ENCODE assay signal across 8 mouse cellular contexts in the genomic region with DNA sequence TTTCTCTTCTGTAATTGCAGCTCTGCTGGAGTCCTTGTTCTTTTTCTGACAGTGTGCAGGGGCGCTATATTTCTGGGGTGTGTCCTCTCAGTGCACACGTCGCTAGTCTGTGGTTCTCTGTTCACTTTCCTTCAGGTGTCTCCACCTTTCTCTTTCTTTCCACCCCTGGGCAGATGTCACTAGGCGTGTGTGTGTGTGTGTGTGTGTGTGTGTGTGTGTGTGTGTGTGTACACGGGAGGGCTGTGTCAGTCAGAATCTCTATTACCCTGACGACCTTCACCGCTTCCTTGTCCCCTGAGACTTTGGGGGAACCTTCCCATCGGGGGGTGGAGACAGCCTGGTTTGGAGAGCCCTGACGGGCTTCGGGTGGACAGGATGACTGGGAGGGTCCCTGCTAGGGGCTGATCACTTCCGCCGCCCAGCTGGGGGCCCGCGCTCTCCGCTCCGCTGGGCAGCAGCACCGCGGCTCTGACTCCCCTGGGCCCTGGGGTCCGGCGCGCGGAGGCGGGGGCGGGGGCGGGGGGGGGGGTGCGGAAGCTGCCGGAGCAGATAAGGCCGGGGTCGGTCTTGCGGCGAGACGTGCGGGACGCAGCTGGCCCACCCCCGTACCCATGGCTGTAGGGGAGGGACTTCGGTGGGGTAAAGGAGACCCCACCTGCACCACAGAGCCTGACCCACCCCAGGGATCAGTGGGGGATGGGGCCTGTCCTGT. TPM values are rescaled to one million over a fixed set of nuclear protein-coding genes. Genes with fewer than 3 reads are reported as not detected.
DNase-seq lines count a peak whose midpoint lies in the region; ATAC-seq and TF ChIP-seq lines count a peak whose summit lies in the region.

No protein-coding gene starts in this region.

- H3K27me3 ChIP-seq in kidney, adult 2 months (replicated peaks; ENCODE audit: control insufficient read depth, insufficient read depth, low read length) = no peaks in the 10 kb centered on the region
- no peaks in the 10 kb centered on the region for H3K27me3 ChIP-seq in ES-Bruce4 (ENCODE audit: control insufficient read depth, insufficient read depth, low read length, poor library complexity, severe bottlenecking)
- H3K27me3 ChIP-seq in forebrain, embryonic 13.5 days = 0 out of 2 replicates have a peak, but pooled peaks cover 5% of the 10 kb centered on the region
- no peaks in the 10 kb centered on the region for H3K27me3 ChIP-seq in limb, embryonic 15.5 days
- H3K27me3 ChIP-seq in neural tube, embryonic 15.5 days (replicated peaks) = no peaks in the 10 kb centered on the region

- peak overlapping the region; percentile 34 for H3K9ac ChIP-seq in ES-Bruce4 (ENCODE audit: low read depth, poor library complexity, severe bottlenecking)
- peak overlapping the region; percentile 73 for H3K9ac ChIP-seq in forebrain, embryonic 13.5 days
- H3K9ac ChIP-seq in limb, embryonic 15.5 days = peak overlapping the region; percentile 45
- peak overlapping the region; percentile 62 for H3K9ac ChIP-seq in neural tube, embryonic 15.5 days (replicated peaks)

- H3K36me3 ChIP-seq in kidney, adult 2 months (ENCODE audit: control insufficient read depth, insufficient read depth, low read length) = no peaks in the 10 kb centered on the region
- H3K36me3 ChIP-seq in ES-Bruce4 (ENCODE audit: control insufficient read depth, insufficient read depth, low read length, poor library complexity, severe bottlenecking) = no peaks in the 10 kb centered on the region
- H3K36me3 ChIP-seq in forebrain, embryonic 13.5 days (ENCODE audit: poor library complexity, severe bottlenecking) = no peaks in the 10 kb centered on the region
- no peaks in the 10 kb centered on the region for H3K36me3 ChIP-seq in limb, embryonic 15.5 days
- H3K36me3 ChIP-seq in neural tube, embryonic 15.5 days = no peaks in the 10 kb centered on the region

- no peak overlapping the region for H3K27ac ChIP-seq in kidney, adult 2 months (ENCODE audit: insufficient read depth, low read depth, low read length)
- H3K27ac ChIP-seq in ES-Bruce4 (ENCODE audit: insufficient read depth, low read length) = no peak overlapping the region
- no peak overlapping the region for H3K27ac ChIP-seq in forebrain, embryonic 13.5 days
- H3K27ac ChIP-seq in limb, embryonic 15.5 days = no peak overlapping the region
- H3K27ac ChIP-seq in neural tube, embryonic 15.5 days (replicated peaks) = peak overlapping the region; percentile 49

- H3K4me2 ChIP-seq in forebrain, embryonic 13.5 days = peak overlapping the region; percentile 87
- peak overlapping the region; percentile 93 for H3K4me2 ChIP-seq in limb, embryonic 15.5 days
- peak overlapping the region; percentile 92 for H3K4me2 ChIP-seq in neural tube, embryonic 15.5 days

- no peak for TF ChIP-seq CTCF in kidney, adult 2 months (conservative IDR thresholded peaks at IDR 0.05; ENCODE audit: insufficient read depth, insufficient read length, low read depth, low read length)
- no peak for TF ChIP-seq CTCF in ES-Bruce4 (IDR thresholded peaks at IDR 0.05; ENCODE audit: low read depth, low read length)

- TF ChIP-seq EP300 in ES-Bruce4 (IDR thresholded peaks at IDR 0.05; ENCODE audit: insufficient read depth, low read depth, low read length) = no peak

- peak; percentile 81 for ATAC-seq in forebrain, embryonic 13.5 days
- ATAC-seq in limb, embryonic 15.5 days (ENCODE audit: insufficient number of reproducible peaks, low FRiP score, low TSS enrichment, low read depth) = 0 out of 2 replicates have a peak, but pooled peaks have one; percentile 45
- ATAC-seq in neural tube, embryonic 15.5 days (ENCODE audit: low FRiP score) = peak; percentile 77

- no peaks in the 10 kb centered on the region; the same call in 1 of the 2 replicates for H3K4me1 ChIP-seq in kidney, adult 2 months (ENCODE audit: control insufficient read depth, insufficient read depth, low read length)
- no peaks in the 10 kb centered on the region for H3K4me1 ChIP-seq in ES-Bruce4 (ENCODE audit: control insufficient read depth, insufficient read depth, low read length)
- peaks cover 14% of the 10 kb centered on the region for H3K4me1 ChIP-seq in forebrain, embryonic 13.5 days
- H3K4me1 ChIP-seq in limb, embryonic 15.5 days = peaks cover 19% of the 10 kb centered on the region
- H3K4me1 ChIP-seq in neural tube, embryonic 15.5 days = peaks cover 15% of the 10 kb centered on the region

- 2% methylated on average over 28 of the region's 36 CpGs for WGBS in kidney, adult 2 months
- 0% methylated on average over 27 of the region's 36 CpGs for WGBS in forebrain, embryonic 13.5 days
- WGBS in limb, embryonic 15.5 days = under 1% methylated on average over 29 of the region's 36 CpGs
- WGBS in neural tube, embryonic 15.5 days = 1% methylated on average over 23 of the region's 36 CpGs

- peak overlapping the region; percentile 54 for H3K4me3 ChIP-seq in kidney, adult 2 months (ENCODE audit: insufficient read depth, low read depth, low read length)
- peak overlapping the region; percentile 34 for H3K4me3 ChIP-seq in ES-Bruce4 (ENCODE audit: low read depth, low read length)
- peak overlapping the region; percentile 49 for H3K4me3 ChIP-seq in forebrain, embryonic 13.5 days
- peak overlapping the region; percentile 45 for H3K4me3 ChIP-seq in limb, embryonic 15.5 days
- H3K4me3 ChIP-seq in neural tube, embryonic 15.5 days (replicated peaks) = peak overlapping the region; percentile 46

- TF ChIP-seq POLR2A in kidney, adult 2 months (IDR thresholded peaks at IDR 0.05; ENCODE audit: low read depth, low read length) = no peak
- no peak for TF ChIP-seq POLR2A in ES-Bruce4 (IDR thresholded peaks at IDR 0.05; ENCODE audit: insufficient read depth, low read length)

- no peaks in the 10 kb centered on the region for H3K9me3 ChIP-seq in ES-Bruce4 (replicated peaks; ENCODE audit: control insufficient read depth, insufficient read depth, low read length, poor library complexity, severe bottlenecking)
- no peaks in the 10 kb centered on the region for H3K9me3 ChIP-seq in forebrain, embryonic 13.5 days (replicated peaks)
- no peaks in the 10 kb centered on the region for H3K9me3 ChIP-seq in limb, embryonic 15.5 days
- no peaks in the 10 kb centered on the region for H3K9me3 ChIP-seq in neural tube, embryonic 15.5 days (replicated peaks)

- DNase-seq in kidney, adult 2 months = no peak
- no peak for DNase-seq in kidney, postnatal 14 days
- no peak for DNase-seq in frontal cortex, postnatal 14 days (ENCODE audit: low spot score in 2 of 2)
- DNase-seq in left cerebral cortex, adult 18-20 months (ENCODE audit: low spot score in 2 of 2) = no peak

RNA-seq across cellular contexts. Expression of a gene that starts 3.7 kb away (rescaled TPM):
- polyA plus RNA-seq in kidney, adult 2 months (2012; rRNA removed) = 12.9 and 17.4 TPM in 2 replicates
- polyA plus RNA-seq in ES-Bruce4 (2011; ENCODE audit: insufficient read depth, insufficient read length, low read depth, missing spikeins) = not detected in 2 replicates
- polyA plus RNA-seq in forebrain, embryonic 13.5 days (2015; fragmentation: Nextera tagmentation; extraction: Ambion mirVana) = 2.5 and 2.8 TPM in 2 replicates
- 9.4 and 12.6 TPM in 2 replicates for polyA plus RNA-seq in limb, embryonic 15.5 days (2015; fragmentation: Nextera tagmentation; extraction: Ambion mirVana)
- 3.6 and 6.7 TPM in 2 replicates for polyA plus RNA-seq in neural tube, embryonic 15.5 days (2015; fragmentation: Nextera tagmentation; extraction: Ambion mirVana)
- total RNA-seq in left cerebral cortex, adult 18-20 months (2021) = 1 to 10 TPM; 3.2 to 3.6 TPM

RNA-seq across cellular contexts. Expression of a gene that starts 8.3 kb away (rescaled TPM):
- polyA plus RNA-seq in kidney, adult 2 months (2012; rRNA removed) = 87.2 and 103 TPM in 2 replicates
- 9.2 and 14.1 TPM in 2 replicates for polyA plus RNA-seq in ES-Bruce4 (2011; ENCODE audit: insufficient read depth, insufficient read length, low read depth, missing spikeins)
- 19.7 and 21.0 TPM in 2 replicates for polyA plus RNA-seq in forebrain, embryonic 13.5 days (2015; fragmentation: Nextera tagmentation; extraction: Ambion mirVana)
- polyA plus RNA-seq in limb, embryonic 15.5 days (2015; fragmentation: Nextera tagmentation; extraction: Ambion mirVana) = 88.8 and 89.4 TPM in 2 replicates
- 35.5 and 43.2 TPM in 2 replicates for polyA plus RNA-seq in neural tube, embryonic 15.5 days (2015; fragmentation: Nextera tagmentation; extraction: Ambion mirVana)
- 10 to 100 TPM; 26.8 to 31.8 TPM for total RNA-seq in left cerebral cortex, adult 18-20 months (2021)

RNA-seq across cellular contexts. Expression of a gene that starts 24.7 kb away (rescaled TPM):
- 114 and 127 TPM in 2 replicates for polyA plus RNA-seq in kidney, adult 2 months (2012; rRNA removed)
- 183 and 203 TPM in 2 replicates for polyA plus RNA-seq in ES-Bruce4 (2011; ENCODE audit: insufficient read depth, insufficient read length, low read depth, missing spikeins)
- polyA plus RNA-seq in forebrain, embryonic 13.5 days (2015; fragmentation: Nextera tagmentation; extraction: Ambion mirVana) = 276 and 277 TPM in 2 replicates
- 248 and 294 TPM in 2 replicates for polyA plus RNA-seq in limb, embryonic 15.5 days (2015; fragmentation: Nextera tagmentation; extraction: Ambion mirVana)
- polyA plus RNA-seq in neural tube, embryonic 15.5 days (2015; fragmentation: Nextera tagmentation; extraction: Ambion mirVana) = 234 and 240 TPM in 2 replicates
- 100 to 1,000 TPM; 210 to 211 TPM for total RNA-seq in left cerebral cortex, adult 18-20 months (2021)

RNA-seq across cellular contexts. Expression of a gene that starts 39.5 kb away (rescaled TPM):
- polyA plus RNA-seq in kidney, adult 2 months (2012; rRNA removed) = 0.14 and 0.24 TPM in 2 replicates
- polyA plus RNA-seq in ES-Bruce4 (2011; ENCODE audit: insufficient read depth, insufficient read length, low read depth, missing spikeins) = not detected in 2 replicates
- 0.23 TPM in 1 of 2 replicates, not detected in the other for polyA plus RNA-seq in forebrain, embryonic 13.5 days (2015; fragmentation: Nextera tagmentation; extraction: Ambion mirVana)
- polyA plus RNA-seq in limb, embryonic 15.5 days (2015; fragmentation: Nextera tagmentation; extraction: Ambion mirVana) = 0.09 and 0.34 TPM in 2 replicates
- polyA plus RNA-seq in neural tube, embryonic 15.5 days (2015; fragmentation: Nextera tagmentation; extraction: Ambion mirVana) = 0.33 TPM in 1 of 2 replicates, not detected in the other
- under 1 TPM; 0.12 TPM for total RNA-seq in left cerebral cortex, adult 18-20 months (2021)

RNA-seq across cellular contexts. Expression of a gene that starts 43.0 kb away (rescaled TPM):
- 7.0 TPM in 2 replicates for polyA plus RNA-seq in kidney, adult 2 months (2012; rRNA removed)
- 0.42 TPM in 1 of 2 replicates, not detected in the other for polyA plus RNA-seq in ES-Bruce4 (2011; ENCODE audit: insufficient read depth, insufficient read length, low read depth, missing spikeins)
- polyA plus RNA-seq in forebrain, embryonic 13.5 days (2015; fragmentation: Nextera tagmentation; extraction: Ambion mirVana) = 0.72 and 1.8 TPM in 2 replicates
- polyA plus RNA-seq in limb, embryonic 15.5 days (2015; fragmentation: Nextera tagmentation; extraction: Ambion mirVana) = 16.2 and 30.5 TPM in 2 replicates
- 2.7 TPM in 2 replicates for polyA plus RNA-seq in neural tube, embryonic 15.5 days (2015; fragmentation: Nextera tagmentation; extraction: Ambion mirVana)
- under 1 TPM; 0.49 to 0.70 TPM for total RNA-seq in left cerebral cortex, adult 18-20 months (2021)
